Mouse (Mus musculus): ENCODE data around the gene Pex12. TPM values are rescaled to one million over a fixed set of nuclear protein-coding genes. Genes with fewer than 3 reads are reported as not detected.

Pex12 gene
- polyA plus RNA-seq, 1 experiment from 2014 or later, result 20.1 TPM

Other genes with a start within 250 kb of the Pex12 start
- 2.3 and 2.7 TPM in 2 replicates for gene Slfn2, start 237.5 kb downstream of the Pex12 start, polyA plus RNA-seq (2014; fragmentation: Nextera tagmentation; extraction: Ambion mirVana)
- 0.10 TPM in 1 of 2 replicates, not detected in the other for gene Slfn1, start 185.7 kb downstream of the Pex12 start, polyA plus RNA-seq (2014; fragmentation: Nextera tagmentation; extraction: Ambion mirVana)
- not detected in 2 replicates for gene Slfn4, start 127.4 kb downstream of the Pex12 start, polyA plus RNA-seq (2014; fragmentation: Nextera tagmentation; extraction: Ambion mirVana)
- 0.08 and 0.42 TPM in 2 replicates for gene Slfn3, start 111.3 kb downstream of the Pex12 start, polyA plus RNA-seq (2014; fragmentation: Nextera tagmentation; extraction: Ambion mirVana)
- 0.79 and 0.88 TPM in 2 replicates for gene Slfn14, start 15.9 kb downstream of the Pex12 start, polyA plus RNA-seq (2014; fragmentation: Nextera tagmentation; extraction: Ambion mirVana)
- 121 and 130 TPM in 2 replicates for gene Ap2b1, start 3.6 kb downstream of the Pex12 start, polyA plus RNA-seq (2014; fragmentation: Nextera tagmentation; extraction: Ambion mirVana)
- 3.0 and 4.6 TPM in 2 replicates for gene Rasl10b, start 106.6 kb upstream of the Pex12 start, polyA plus RNA-seq (2014; fragmentation: Nextera tagmentation; extraction: Ambion mirVana)
- 0.12 TPM in 1 of 2 replicates, not detected in the other for gene Gas2l2, start 126.9 kb upstream of the Pex12 start, polyA plus RNA-seq (2014; fragmentation: Nextera tagmentation; extraction: Ambion mirVana)
- 0.89 TPM in 1 of 2 replicates, not detected in the other for gene 1700020L24Rik, start 135.1 kb upstream of the Pex12 start, polyA plus RNA-seq (2014; fragmentation: Nextera tagmentation; extraction: Ambion mirVana)
- 3.6 and 4.0 TPM in 2 replicates for gene Mmp28, start 160.5 kb upstream of the Pex12 start, polyA plus RNA-seq (2014; fragmentation: Nextera tagmentation; extraction: Ambion mirVana)
- 8.5 and 10.6 TPM in 2 replicates for gene Taf15, start 170.5 kb upstream of the Pex12 start, polyA plus RNA-seq (2014; fragmentation: Nextera tagmentation; extraction: Ambion mirVana)
- gene Heatr9, start 219.6 kb upstream of the Pex12 start, polyA plus RNA-seq (2014; fragmentation: Nextera tagmentation; extraction: Ambion mirVana), result not detected in 2 replicates
- gene Ccl5, start 227.9 kb upstream of the Pex12 start, polyA plus RNA-seq (2014; fragmentation: Nextera tagmentation; extraction: Ambion mirVana), result not detected in 2 replicates

Data from midbrain, embryonic 11.5 days (tissue).